Mouse (Mus musculus) lung, embryonic 14.5 days (tissue): Measurements from ENCODE around the gene Fhl3. TPM values are rescaled to one million over a fixed set of nuclear protein-coding genes. Genes with fewer than 3 reads are reported as not detected.
A peak's percentile ranks its signal among the peaks of the same experiment; 100 is the strongest.

Experiments used
- ATAC-seq: fragments of 200-750 bp; cut with Nextera tagmentation; 2 replicates; pipeline ENCODE4 v1.8.0; 2017; ENCODE audit warnings: mild to moderate bottlenecking, moderate TSS enrichment, moderate library complexity; ENCODE audit not compliant: insufficient read depth
- DNase-seq: peaks from one replicate; pipeline ENCODE4 v3.0.0-alpha.2; 2015
- H3K27ac ChIP-seq: fragments of 300-500 bp; sonication (generic); 2 replicates; pipeline ENCODE4 v1.5.1; 2014; ENCODE audit warnings: low read depth, mild to moderate bottlenecking, moderate library complexity
- H3K27me3 ChIP-seq: fragments of 300-500 bp; sonication (generic); 2 replicates; pipeline ENCODE4 v1.6.1; 2014; ENCODE audit warnings: low read length, control low read depth; ENCODE audit not compliant: insufficient read depth
- H3K36me3 ChIP-seq: fragments of 300-500 bp; sonication (generic); 2 replicates; pipeline ENCODE4 v1.6.1; 2014; ENCODE audit warnings: control low read depth; ENCODE audit not compliant: insufficient read depth
- H3K4me1 ChIP-seq: fragments of 300-500 bp; sonication (generic); 2 replicates; pipeline ENCODE4 v1.6.1; 2014; ENCODE audit warnings: antibody characterized with exemption, control low read depth; ENCODE audit not compliant: insufficient read depth
- H3K4me2 ChIP-seq: fragments of 300-500 bp; sonication (generic); 2 replicates; pipeline ENCODE4 v1.6.1; 2014; ENCODE audit warnings: mild to moderate bottlenecking
- H3K4me3 ChIP-seq: fragments of 300-500 bp; sonication (generic); 2 replicates; pipeline ENCODE4 v1.5.1; 2014; ENCODE audit warnings: low read depth, low read length
- H3K9ac ChIP-seq: fragments of 300-500 bp; sonication (generic); 2 replicates; pipeline ENCODE4 v1.6.1; 2014
- H3K9me3 ChIP-seq: fragments of 300-500 bp; sonication (generic); 2 replicates; pipeline ENCODE4 v1.6.1; 2016; ENCODE audit warnings: low read depth, low read length, control low read depth
- CTCF ChIP-seq: IDR thresholded peaks from 2 replicates; pipeline ENCODE4 v1.5.1; 2016; ENCODE audit warnings: antibody characterized with exemption, low read depth
- WGBS: fragments of 180-500 bp; shearing (Covaris S2); extraction: QIAGEN DNeasy Blood & Tissue Kit; methylation state at CpG from one replicate; pipeline ENCODE4 v1.1.7; 2014; 5-methylcytosine and 5-hydroxymethylcytosine counted together
- polyA plus RNA-seq: library from polyadenylated mRNA; unstranded; fragments of >200 nt; fragmentation: Nextera tagmentation; extraction: Ambion mirVana; gene quantifications from 2 replicates; pipeline ENCODE4 v1.2.1, GENCODE M21; 2014

The Fhl3 gene
- polyA plus RNA-seq, 1 experiment from 2014 or later = 13.1 TPM

DNA sequence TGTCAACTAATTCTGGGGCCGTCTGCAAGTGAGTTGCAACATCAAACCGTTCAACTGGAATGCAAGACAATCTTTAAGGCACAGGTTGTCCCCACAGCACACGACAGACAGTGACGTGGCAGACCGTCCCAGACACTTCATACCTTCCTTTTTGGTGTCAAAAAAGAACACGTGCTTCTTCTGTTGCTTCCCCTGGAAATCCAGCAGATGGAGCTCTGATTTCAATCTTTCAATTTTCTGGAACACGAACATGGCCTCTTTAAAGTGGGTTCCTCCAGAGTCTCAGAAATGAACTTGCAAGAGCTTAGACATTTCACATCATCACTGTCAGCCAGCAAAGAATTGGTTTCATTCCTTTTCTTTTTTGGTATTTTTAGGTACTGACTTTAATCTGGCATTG lies 18.2 kb upstream of the Fhl3 start:
- 52% methylated on average over 7 of the region's 7 CpGs for WGBS
- no peak overlapping the region for H3K9ac ChIP-seq
- ATAC-seq (peak; percentile 17; the same call in 1 of the 2 replicates), DNase-seq (peak; percentile 66)
- H3K36me3 ChIP-seq = peaks cover 88% of the 10 kb centered on the region
- no peaks in the 10 kb centered on the region for H3K9me3 ChIP-seq
- H3K4me1 ChIP-seq = no peaks in the 10 kb centered on the region
- no peak overlapping the region for H3K4me2 ChIP-seq
- peak; percentile 60 for TF ChIP-seq CTCF
- no peak overlapping the region for H3K4me3 ChIP-seq
- no peaks in the 10 kb centered on the region for H3K27me3 ChIP-seq
- no peak overlapping the region for H3K27ac ChIP-seq

DNA sequence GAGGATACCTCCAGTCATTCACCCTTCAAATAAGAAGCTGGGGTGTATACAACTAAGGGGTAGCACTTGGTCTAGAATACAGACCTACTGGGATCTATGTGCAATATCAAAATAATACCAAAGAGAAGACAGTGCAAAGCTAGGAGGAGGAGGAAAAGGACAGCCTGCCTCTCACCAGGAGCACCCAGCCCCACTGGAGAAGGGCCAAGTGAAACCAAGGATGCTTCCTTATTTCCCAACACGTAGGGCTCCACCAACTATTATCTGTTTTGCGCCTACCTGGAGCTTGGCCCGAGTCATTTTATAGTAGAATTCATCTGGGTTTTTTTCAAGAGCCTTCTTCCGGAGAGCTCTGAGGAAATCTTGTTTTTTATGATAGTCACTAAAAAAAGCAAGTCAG lies 17.0 kb upstream of the Fhl3 start:
- H3K36me3 ChIP-seq = peaks cover 85% of the 10 kb centered on the region
- no peak overlapping the region for H3K4me2 ChIP-seq
- no peaks in the 10 kb centered on the region for H3K9me3 ChIP-seq
- no peaks in the 10 kb centered on the region for H3K4me1 ChIP-seq
- no peak overlapping the region for H3K9ac ChIP-seq
- no peaks in the 10 kb centered on the region for H3K27me3 ChIP-seq
- ATAC-seq (no peak), DNase-seq (no peak)
- H3K27ac ChIP-seq = no peak overlapping the region
- no peak for TF ChIP-seq CTCF
- no peak overlapping the region for H3K4me3 ChIP-seq
- 91% methylated on average over 4 of the region's 4 CpGs for WGBS

DNA sequence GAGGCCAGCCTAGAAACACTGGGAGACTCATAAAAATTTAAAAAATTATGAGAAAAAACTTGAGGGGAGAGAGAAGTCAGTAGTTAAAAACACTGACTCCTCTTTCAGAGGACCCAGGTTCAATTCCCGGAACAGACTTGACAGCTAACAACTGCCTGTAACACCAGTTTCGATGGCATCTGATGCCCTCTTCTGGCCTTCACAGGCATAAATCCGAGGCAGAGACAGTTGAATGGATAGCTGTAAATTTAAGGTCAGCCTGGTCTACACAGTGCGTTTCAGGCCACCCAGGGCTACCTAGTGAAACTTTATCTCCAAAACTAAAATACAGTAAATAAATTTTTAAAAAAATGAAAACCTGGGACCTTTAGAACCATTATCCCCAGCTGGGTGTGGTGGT lies 15.5 kb upstream of the Fhl3 start:
- 61% methylated on average over 4 of the region's 4 CpGs for WGBS
- no peak overlapping the region for H3K27ac ChIP-seq
- DNase-seq = peak; percentile 34
- ATAC-seq = no peak
- H3K9ac ChIP-seq = no peak overlapping the region
- no peaks in the 10 kb centered on the region for H3K4me1 ChIP-seq
- H3K4me2 ChIP-seq = no peak overlapping the region
- no peaks in the 10 kb centered on the region for H3K27me3 ChIP-seq
- no peaks in the 10 kb centered on the region for H3K9me3 ChIP-seq
- H3K36me3 ChIP-seq = peaks cover 80% of the 10 kb centered on the region
- no peak overlapping the region for H3K4me3 ChIP-seq
- TF ChIP-seq CTCF = peak; percentile 38

DNA sequence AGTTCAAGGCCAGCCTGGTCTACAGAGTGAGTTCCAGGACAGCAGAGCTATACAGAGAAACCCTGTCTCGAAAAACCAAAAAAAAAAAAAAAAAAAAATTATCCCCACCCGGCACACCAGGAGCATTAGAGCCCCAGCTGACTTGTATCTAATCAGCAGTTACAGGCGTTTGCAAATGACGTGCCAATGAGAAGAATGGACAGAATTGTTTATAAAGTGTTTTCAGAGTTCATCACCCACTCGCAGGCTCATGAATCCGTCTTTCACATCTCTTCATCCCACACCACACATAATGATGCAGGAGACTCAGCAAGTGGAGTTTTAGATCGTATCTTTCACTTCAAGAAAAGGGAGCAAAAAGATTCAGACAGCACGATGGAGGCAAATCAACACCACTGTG lies 15.0 kb upstream of the Fhl3 start:
- H3K4me1 ChIP-seq = no peaks in the 10 kb centered on the region
- 46% methylated on average over 8 of the region's 8 CpGs for WGBS
- peak; percentile 59 for DNase-seq
- ATAC-seq = peak; percentile 16; the same call in 1 of the 2 replicates
- no peak for TF ChIP-seq CTCF
- no peaks in the 10 kb centered on the region for H3K9me3 ChIP-seq
- H3K4me3 ChIP-seq = no peak overlapping the region
- no peak overlapping the region for H3K9ac ChIP-seq
- peaks cover 75% of the 10 kb centered on the region for H3K36me3 ChIP-seq
- H3K27me3 ChIP-seq = no peaks in the 10 kb centered on the region
- H3K4me2 ChIP-seq = no peak overlapping the region
- no peak overlapping the region for H3K27ac ChIP-seq

DNA sequence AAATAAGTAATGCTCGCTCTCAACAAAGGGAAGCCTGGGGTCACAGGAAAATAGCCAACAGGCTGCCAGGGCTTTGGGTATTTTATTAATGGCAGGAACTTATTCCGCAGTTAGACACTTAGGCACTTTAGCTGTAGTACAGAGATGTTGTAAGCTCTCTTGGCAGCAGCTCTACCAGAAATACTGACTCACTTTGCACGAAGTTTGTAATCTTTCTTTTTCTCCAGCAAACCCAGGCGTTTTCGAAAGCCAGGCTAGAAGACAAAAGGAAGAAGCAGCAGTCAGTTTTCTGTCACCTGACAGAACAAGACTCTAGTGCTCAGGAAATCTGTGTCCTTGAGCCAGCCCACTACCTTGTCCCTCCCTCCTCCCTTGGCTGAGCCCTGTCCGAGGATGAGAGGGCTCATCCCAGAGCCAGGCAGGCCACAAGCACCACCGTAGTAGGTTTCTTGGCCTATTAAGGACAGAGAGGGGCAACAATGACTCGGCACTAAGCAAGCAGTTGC lies 14.6 kb upstream of the Fhl3 start:
- ATAC-seq (peak; percentile 15; the same call in 1 of the 2 replicates), DNase-seq (peak; percentile 54)
- Histone ChIP-seq H3K9me3 (no peaks in the 10 kb centered on the region), H3K27me3 (no peaks in the 10 kb centered on the region), H3K4me1 (no peaks in the 10 kb centered on the region), H3K9ac (no peak overlapping the region), H3K27ac (no peak overlapping the region), H3K4me2 (no peak overlapping the region), H3K4me3 (no peak overlapping the region), H3K36me3 (peaks cover 70% of the 10 kb centered on the region)
- WGBS = 40% methylated on average over 8 of the region's 8 CpGs
- no peak for TF ChIP-seq CTCF

DNA sequence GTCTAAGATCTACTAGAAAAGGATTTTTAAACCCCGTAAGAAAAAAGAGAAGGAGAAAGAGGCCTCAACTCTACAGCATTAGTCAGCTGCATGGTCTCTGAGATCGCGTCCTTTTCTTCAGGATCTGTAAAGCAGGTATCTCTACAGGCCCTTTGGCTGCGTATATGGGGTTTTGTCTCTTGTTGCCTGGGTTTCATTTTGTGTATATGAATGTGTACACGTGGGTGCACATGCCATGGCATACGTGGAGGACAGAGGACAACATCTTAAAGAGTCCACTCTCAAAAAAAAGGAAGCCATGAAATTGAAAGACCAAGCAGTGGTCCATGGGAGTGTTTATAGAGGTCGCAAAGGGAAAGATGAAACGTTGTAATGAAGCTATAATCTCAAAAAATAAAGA lies 9.0 kb upstream of the Fhl3 start:
- ATAC-seq = no peak
- peaks cover 8% of the 10 kb centered on the region; the same call in 1 of the 2 replicates for H3K27me3 ChIP-seq
- DNase-seq = no peak
- no peak overlapping the region for H3K9ac ChIP-seq
- no peaks in the 10 kb centered on the region for H3K9me3 ChIP-seq
- no peak overlapping the region for H3K4me3 ChIP-seq
- H3K27ac ChIP-seq = no peak overlapping the region
- 83% methylated on average over 8 of the region's 8 CpGs for WGBS
- TF ChIP-seq CTCF = no peak
- H3K4me1 ChIP-seq = peaks cover 2% of the 10 kb centered on the region; the same call in 1 of the 2 replicates
- no peak overlapping the region for H3K4me2 ChIP-seq
- H3K36me3 ChIP-seq = peaks cover 21% of the 10 kb centered on the region

DNA sequence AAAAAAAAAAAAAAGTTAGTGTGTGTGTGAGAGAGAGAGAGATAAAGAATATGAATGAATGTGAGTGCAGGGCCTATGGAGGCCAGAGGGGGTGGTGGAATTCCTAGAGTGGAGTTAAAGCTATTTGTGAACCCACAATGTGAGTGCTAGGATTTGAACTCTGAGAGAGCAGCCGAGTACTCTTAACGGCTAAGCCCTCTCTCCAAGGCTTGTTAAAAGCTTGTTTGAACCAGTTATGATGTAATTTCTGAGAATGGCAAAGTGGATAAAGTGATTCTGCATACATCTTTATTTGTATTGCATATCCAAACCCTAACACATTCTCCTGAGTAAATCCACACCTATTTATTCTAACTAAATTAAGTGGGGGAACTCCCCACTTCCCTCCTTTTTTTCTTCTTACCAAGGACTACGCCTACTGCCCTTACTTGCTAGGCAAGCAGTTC lies 8.1 kb upstream of the Fhl3 start:
- peak; percentile 49 for DNase-seq
- H3K27ac ChIP-seq = peak overlapping the region; percentile 75; the same call in 1 of the 2 replicates
- peak; percentile 6; the same call in 1 of the 2 replicates for ATAC-seq
- H3K4me1 ChIP-seq = peaks cover 2% of the 10 kb centered on the region; the same call in 1 of the 2 replicates
- H3K9ac ChIP-seq = peak overlapping the region; percentile 92; the same call in 1 of the 2 replicates
- peaks cover 18% of the 10 kb centered on the region for H3K36me3 ChIP-seq
- 51% methylated on average over 3 of the region's 3 CpGs for WGBS
- no peaks in the 10 kb centered on the region for H3K9me3 ChIP-seq
- H3K4me3 ChIP-seq = peak overlapping the region; percentile 87
- peak overlapping the region; percentile 90 for H3K4me2 ChIP-seq
- peak; percentile 28; the same call in 1 of the 2 replicates for TF ChIP-seq CTCF
- peaks cover 8% of the 10 kb centered on the region; the same call in 1 of the 2 replicates for H3K27me3 ChIP-seq
